Mouse (Mus musculus) adrenal gland, adult 10 weeks (tissue): ENCODE measurements around the gene Ncan. TPM values are rescaled to one million over a fixed set of nuclear protein-coding genes. Genes with fewer than 3 reads are reported as not detected.

Source experiments
- polyA plus RNA-seq: library from polyadenylated mRNA; stranded (reverse); fragments of 350-450 nt; fragmentation: Illumina TruSeq; extraction: RNeasy Lipid Tissue Mini Kit (QIAGEN cat#74804); gene quantifications from one replicate; pipeline ENCODE4 v1.2.3, GENCODE M21; 2014; ENCODE audit warnings: low read depth, low replicate concordance

Gene Ncan
- polyA plus RNA-seq: not detected

GRCm38 (mm10) chr8:70120667-70121066, at the start of gene Ncan:
TSS of gene Ncan (minus strand) at chr8:70120873.

GRCm38 (mm10) chr8:70139026-70139857, 18.6 kb upstream of the Ncan start, which contains the start of the genes Rfxank, Borcs8 and Mef2b:
TSS of gene Rfxank (minus strand) at chr8:70139154.
TSS of gene Borcs8 (plus strand) at chr8:70139499.
TSS of gene Mef2b (plus strand) at chr8:70139711.

GRCm38 (mm10) chr8:70131166-70131883, 10.7 kb upstream of the Ncan start, which contains the start of gene Nr2c2ap:
TSS of gene Nr2c2ap (plus strand) at chr8:70131333.

GRCm38 (mm10) chr8:70083285-70083684, 37.4 kb downstream of the Ncan start, which contains the start of gene Hapln4:
TSS of gene Hapln4 (plus strand) at chr8:70083457.

GRCm38 (mm10) chr8:70072441-70073069, 48.1 kb downstream of the Ncan start, which contains the start of gene Tm6sf2:
TSS of gene Tm6sf2 (plus strand) at chr8:70072924.

Other genes starting within 250 kb of the Ncan start
- not detected for gene Cilp2, start 233.2 kb downstream of the Ncan start, polyA plus RNA-seq
- gene Tssk6, start 218.7 kb downstream of the Ncan start, polyA plus RNA-seq: not detected
- gene Ndufa13, start 218.3 kb downstream of the Ncan start, polyA plus RNA-seq: not detected
- gene Yjefn3, start 218.2 kb downstream of the Ncan start, polyA plus RNA-seq: not detected
- 12.7 TPM for gene Gatad2a, start 124.5 kb downstream of the Ncan start, polyA plus RNA-seq
- gene Mau2, start 78.1 kb downstream of the Ncan start, polyA plus RNA-seq: 10.1 TPM
- gene Sugp1, start 78.1 kb downstream of the Ncan start, polyA plus RNA-seq: 6.7 TPM
- not detected for gene Tm6sf2, start 47.9 kb downstream of the Ncan start, polyA plus RNA-seq
- gene Hapln4, start 37.4 kb downstream of the Ncan start, polyA plus RNA-seq: not detected
- gene Nr2c2ap, start 10.5 kb upstream of the Ncan start, polyA plus RNA-seq: 1.6 TPM
- 0.52 TPM for gene Rfxank, start 18.3 kb upstream of the Ncan start, polyA plus RNA-seq
- 11.1 TPM for gene Borcs8, start 18.6 kb upstream of the Ncan start, polyA plus RNA-seq
- gene Mef2b, start 18.8 kb upstream of the Ncan start, polyA plus RNA-seq: not detected
- 7.5 TPM for gene Tmem161a, start 51.5 kb upstream of the Ncan start, polyA plus RNA-seq
- 3.5 TPM for gene Slc25a42, start 91.4 kb upstream of the Ncan start, polyA plus RNA-seq
- gene Sugp2, start 113.4 kb upstream of the Ncan start, polyA plus RNA-seq: 5.9 TPM
- 0.29 TPM for gene Armc6, start 113.6 kb upstream of the Ncan start, polyA plus RNA-seq
- gene Homer3, start 162.0 kb upstream of the Ncan start, polyA plus RNA-seq: not detected
- 4.1 TPM for gene Ddx49, start 181.6 kb upstream of the Ncan start, polyA plus RNA-seq
- gene Cope, start 181.6 kb upstream of the Ncan start, polyA plus RNA-seq: 0.82 TPM
- not detected for gene Cers1, start 194.9 kb upstream of the Ncan start, polyA plus RNA-seq
- not detected for gene Gdf1, start 208.9 kb upstream of the Ncan start, polyA plus RNA-seq
- 4.0 TPM for gene Upf1, start 232.4 kb upstream of the Ncan start, polyA plus RNA-seq